Mouse (Mus musculus): ENCODE data around the gene Gm21887. TPM values are rescaled to one million over a fixed set of nuclear protein-coding genes. Genes with fewer than 3 reads are reported as not detected.
"Not testable (repeated sequence)": the region's sequence is repeated elsewhere in the genome, so short reads cannot be mapped to it uniquely, and the experiment has no call there.

Gene Gm21887
- total RNA-seq, 4 experiments from 2014 or later, result 76.9 to 182 (median 146) TPM

DNA sequence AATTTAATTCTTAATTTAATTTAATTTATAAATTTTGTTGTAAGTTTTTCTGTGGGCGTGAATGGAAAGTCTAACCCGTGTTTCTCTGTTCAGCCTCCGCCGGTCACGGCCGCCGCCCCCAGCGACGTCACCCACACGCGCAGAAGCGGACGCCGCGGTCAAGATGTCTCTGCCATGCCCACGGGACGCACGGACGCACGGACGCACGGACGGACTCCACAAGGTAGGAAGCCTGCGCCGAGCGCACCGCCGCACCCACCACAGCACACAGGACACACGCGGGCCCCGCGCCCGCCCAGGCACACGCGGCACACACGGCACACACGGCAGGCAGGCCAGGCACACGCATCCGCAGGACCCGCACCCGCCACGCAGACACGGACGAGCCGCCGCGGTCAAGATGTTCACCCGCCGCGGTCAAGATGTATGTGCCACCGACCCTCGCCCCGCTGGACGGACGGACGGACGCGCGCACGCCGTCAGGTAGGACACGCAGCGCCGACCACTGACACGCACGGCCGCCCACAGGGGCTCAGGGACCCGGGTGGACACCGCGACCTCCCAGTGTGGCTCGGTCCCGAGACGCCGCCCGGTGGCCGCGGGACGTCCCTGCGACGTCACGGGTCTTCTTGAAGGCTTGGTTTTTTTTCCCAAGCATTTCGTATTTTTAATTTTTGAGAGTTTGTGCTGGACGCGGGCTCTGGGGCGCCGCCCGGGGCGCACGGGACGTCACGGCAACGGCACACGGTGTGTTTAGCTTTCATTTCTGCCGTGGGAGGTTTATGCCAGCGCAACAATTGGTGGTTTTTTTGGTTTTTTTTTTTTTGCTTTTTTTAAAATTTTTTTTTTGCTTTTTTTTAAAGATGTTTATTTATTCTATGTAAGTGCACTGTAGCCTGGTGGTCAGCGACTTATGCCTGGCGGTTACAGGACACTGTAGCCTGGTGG is 1.4 kb downstream of the Gm21887 start:
- peak; percentile 76 to 86 for DNase-seq (ENCODE audit: low spot score in 2 of 2)

DNA sequence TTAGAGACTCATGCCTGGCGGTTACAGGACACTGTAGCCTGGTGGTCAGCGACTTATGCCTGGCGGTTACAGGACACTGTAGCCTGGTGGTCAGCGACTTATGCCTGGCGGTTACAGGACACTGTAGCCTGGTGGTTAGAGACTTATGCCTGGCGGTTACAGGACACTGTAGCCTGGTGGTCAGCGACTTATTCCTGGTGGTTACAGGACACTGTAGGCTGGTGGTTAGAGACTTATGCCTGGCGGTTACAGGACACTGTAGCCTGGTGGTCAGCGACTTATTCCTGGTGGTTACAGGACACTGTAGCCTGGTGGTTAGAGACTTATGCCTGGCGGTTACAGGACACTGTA is 2.0 kb downstream of the Gm21887 start:
- DNase-seq (ENCODE audit: low spot score in 2 of 2), result not testable (repeated sequence)

GRCm38 (mm10) chrX:170013421-170013820 is 4.0 kb downstream of the Gm21887 start:
- DNase-seq (ENCODE audit: low spot score in 2 of 2), result not testable (repeated sequence)

DNA sequence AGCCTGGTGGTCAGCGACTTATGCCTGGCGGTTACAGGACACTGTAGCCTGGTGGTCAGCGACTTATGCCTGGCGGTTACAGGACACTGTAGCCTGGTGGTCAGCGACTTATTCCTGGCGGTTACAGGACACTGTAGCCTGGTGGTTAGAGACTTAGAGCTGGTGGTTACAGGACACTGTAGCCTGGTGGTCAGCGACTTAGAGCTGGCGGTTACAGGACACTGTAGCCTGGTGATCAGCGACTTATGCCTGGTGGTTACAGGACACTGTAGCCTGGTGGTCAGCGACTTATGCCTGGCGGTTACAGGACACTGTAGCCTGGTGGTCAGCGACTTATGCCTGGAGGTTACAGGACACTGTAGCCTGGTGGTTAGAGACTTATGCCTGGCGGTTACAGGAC is 4.6 kb downstream of the Gm21887 start:
- not testable (repeated sequence) for DNase-seq (ENCODE audit: low spot score in 2 of 2)

DNA sequence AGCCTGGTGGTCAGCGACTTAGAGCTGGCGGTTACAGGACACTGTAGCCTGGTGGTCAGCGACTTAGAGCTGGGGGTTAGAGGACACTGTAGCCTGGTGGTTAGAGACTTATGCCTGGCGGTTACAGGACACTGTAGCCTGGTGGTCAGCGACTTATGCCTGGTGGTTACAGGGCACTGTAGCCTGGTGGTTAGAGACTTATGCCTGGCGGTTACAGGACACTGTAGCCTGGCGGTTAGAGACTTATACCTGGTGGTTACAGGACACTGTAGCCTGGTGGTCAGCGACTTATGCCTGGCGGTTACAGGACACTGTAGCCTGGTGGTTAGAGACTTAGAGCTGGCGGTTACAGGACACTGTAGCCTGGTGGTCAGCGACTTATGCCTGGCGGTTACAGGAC is 6.4 kb downstream of the Gm21887 start:
- not testable (repeated sequence) for DNase-seq (ENCODE audit: low spot score in 2 of 2)

DNA sequence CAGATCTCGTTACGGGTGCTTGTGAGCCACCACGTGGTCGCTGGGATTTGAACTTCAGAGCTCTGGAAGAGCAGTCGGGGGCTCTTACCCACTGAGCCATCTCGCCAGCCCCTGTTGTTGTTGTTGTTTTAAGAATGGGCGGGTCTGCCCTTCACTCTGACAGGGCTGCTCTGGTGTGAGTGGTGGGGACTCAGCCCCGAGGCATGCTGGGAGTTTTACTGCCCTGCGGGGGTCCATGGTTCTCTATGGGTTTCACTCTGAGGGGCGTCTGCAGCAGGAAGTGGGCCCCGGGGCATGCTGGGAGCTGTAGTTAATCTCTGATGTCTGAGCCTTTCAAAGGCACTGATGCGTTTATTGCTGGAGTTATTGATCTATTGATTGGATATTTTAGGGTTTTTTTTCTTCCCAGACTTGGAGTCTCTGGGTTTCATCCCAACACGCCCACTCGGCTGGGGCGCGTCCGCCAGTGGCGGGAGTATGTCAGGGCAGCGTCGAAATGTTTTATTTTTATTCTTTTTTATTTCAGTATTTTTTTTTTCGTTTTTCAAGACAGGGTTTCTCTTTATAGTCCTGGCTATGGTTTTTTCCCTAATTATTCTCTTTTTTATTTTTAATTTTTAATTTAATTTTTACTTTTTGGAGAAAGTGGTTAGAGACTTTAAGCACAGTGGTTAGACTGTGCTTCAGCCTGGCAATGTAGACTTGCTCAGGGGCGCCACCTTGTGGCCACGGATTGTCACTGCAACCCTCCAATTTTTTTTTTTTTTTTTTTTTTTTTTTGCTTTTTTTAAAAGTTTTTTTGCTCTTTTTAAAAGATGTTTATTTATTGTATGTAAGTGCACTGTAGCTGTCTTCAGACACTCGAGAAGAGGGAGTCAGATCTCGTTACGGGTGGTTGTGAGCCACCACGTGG is 8.1 kb downstream of the Gm21887 start:
- peak; percentile 63 to 78 for DNase-seq (ENCODE audit: low spot score in 2 of 2)

DNA sequence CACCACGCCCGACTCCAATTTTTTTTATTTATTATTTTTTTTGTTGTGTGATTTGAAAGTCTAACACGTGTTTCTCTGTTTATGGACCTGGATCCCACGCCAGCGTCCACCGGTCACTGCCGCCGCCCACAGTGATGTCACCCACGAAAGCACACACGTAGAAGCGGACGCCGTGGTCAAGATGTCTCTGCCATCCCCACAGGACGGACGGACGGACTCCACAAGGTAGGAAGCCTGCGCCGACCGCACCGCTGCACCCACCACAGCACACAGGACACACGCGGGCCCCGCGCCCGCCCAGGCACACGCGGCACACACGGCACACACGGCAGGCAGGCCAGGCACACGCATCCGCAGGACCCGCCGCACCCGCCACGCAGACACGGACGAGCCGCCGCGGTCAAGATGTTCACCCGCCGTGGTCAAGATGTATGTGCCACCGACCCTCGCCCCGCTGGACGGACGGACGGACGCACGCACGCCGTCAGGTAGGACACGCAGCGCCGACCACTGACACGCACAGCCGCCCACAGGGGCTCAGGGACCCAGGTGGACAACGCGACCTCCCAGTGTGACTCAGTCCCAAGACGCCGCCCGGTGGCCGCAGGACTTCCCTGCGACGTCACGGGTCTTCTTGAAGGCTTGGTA is 9.2 kb downstream of the Gm21887 start:
- peak; percentile 78 to 80 for DNase-seq (ENCODE audit: low spot score in 2 of 2)

GRCm38 (mm10) chrX:170019219-170019953 is 9.9 kb downstream of the Gm21887 start:
- DNase-seq (ENCODE audit: low spot score in 2 of 2), result peak in 1 of 2 experiments; percentile 54

DNA sequence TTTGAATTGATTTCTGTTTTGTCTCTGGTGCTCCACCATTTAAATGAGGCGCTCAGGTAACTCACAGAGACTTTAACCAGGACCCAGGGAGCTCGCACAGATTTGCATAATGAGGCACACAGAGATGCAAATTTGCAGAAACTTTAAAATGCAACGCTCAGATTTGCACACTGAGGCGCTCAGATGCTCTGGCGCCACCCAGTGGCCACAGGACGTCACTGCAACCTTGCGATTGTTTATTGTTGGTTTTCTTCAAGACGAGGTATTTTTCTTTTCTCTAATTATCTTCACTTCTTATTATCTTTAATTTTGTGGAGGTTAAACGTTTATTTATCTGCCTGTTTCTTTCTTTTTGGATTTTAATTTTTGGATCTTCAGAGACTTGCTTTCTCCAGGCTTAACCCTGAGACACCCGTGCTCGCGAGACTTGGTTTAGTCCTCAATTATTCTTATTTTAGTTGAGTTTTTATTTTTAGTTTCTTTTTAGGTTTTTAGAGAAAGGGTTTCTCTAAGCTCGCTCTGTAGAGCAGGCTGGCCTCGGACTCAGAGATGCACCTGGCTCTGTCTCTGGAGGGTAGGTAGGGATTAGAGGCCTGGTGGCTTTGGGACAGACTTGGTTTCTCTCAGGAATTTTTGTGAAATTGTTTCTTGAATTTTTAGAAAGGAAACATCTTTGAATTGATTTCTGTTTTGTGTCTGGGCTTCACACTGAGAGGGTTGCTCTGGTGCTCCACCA is 10.7 kb downstream of the Gm21887 start:
- DNase-seq (ENCODE audit: low spot score in 2 of 2), result peak; percentile 97 to 100

- DNase-seq (ENCODE audit: low spot score in 2 of 2), result peak; percentile 57 to 88
Observed at GRCm38 (mm10) chrX:170020690-170021050, 11.2 kb downstream of the Gm21887 start.

- DNase-seq (ENCODE audit: low spot score in 2 of 2), result not testable (repeated sequence)
Observed at GRCm38 (mm10) chrX:170021205-170021604, 11.7 kb downstream of the Gm21887 start.

GRCm38 (mm10) chrX:170021750-170022461 is 12.4 kb downstream of the Gm21887 start:
- DNase-seq (ENCODE audit: low spot score in 2 of 2), result peak; percentile 65 to 84

Other genes starting within 250 kb of the Gm21887 start
- gene 4933400A11Rik, start 230.0 kb upstream of the Gm21887 start, total RNA-seq (2022), result not detected

Measured in layer of hippocampus, adult 8-10 months (tissue).